Mouse (Mus musculus): ENCODE data around the gene Ankle2. TPM values are rescaled to one million over a fixed set of nuclear protein-coding genes. Genes with fewer than 3 reads are reported as not detected.

Gene Ankle2
- polyA plus RNA-seq (2015; fragmentation: Nextera tagmentation; extraction: Ambion mirVana), result 16.8 and 19.9 TPM in 2 replicates

GRCm38 (mm10) chr5:110230780-110231461, at the start of gene Ankle2:
Gene Ankle2, plus strand, starts transcription at chr5:110231004.
- Histone ChIP-seq H3K27me3 (no peaks in the 10 kb centered on the region), H3K9ac (peak within 1 kb of the TSS; percentile 94), H3K36me3 (peaks cover 21% of the 10 kb centered on the region), H3K4me3 (peak within 1 kb of the TSS; percentile 83), H3K4me1 (replicated peaks) (peaks cover 18% of the 10 kb centered on the region), H3K4me2 (peak within 1 kb of the TSS; percentile 70), H3K27ac (peak within 1 kb of the TSS; percentile 94), H3K9me3 (replicated peaks) (no peaks in the 10 kb centered on the region)
- peak; percentile 95 for ATAC-seq (replicated peaks; ENCODE audit: insufficient number of reproducible peaks, insufficient read depth, low FRiP score, low read depth)
- WGBS, result under 1% methylated on average over 81 of the region's 81 CpGs

- H3K9ac ChIP-seq, result no peak overlapping the region
- peaks cover 15% of the 10 kb centered on the region for H3K4me1 ChIP-seq (replicated peaks)
- H3K4me3 ChIP-seq, result no peak overlapping the region
- no peaks in the 10 kb centered on the region for H3K9me3 ChIP-seq (replicated peaks)
- H3K27ac ChIP-seq, result no peak overlapping the region
- H3K27me3 ChIP-seq, result no peaks in the 10 kb centered on the region
- no peak overlapping the region for H3K4me2 ChIP-seq
- WGBS, result 61% methylated on average over 5 of the region's 5 CpGs
- ATAC-seq (replicated peaks; ENCODE audit: insufficient number of reproducible peaks, insufficient read depth, low FRiP score, low read depth), result no peak
- H3K36me3 ChIP-seq, result peaks cover 44% of the 10 kb centered on the region
These were observed 49.1 kb upstream of the Ankle2 start for GRCm38 (mm10) chr5:110181716-110182115.

- no peak overlapping the region for H3K9ac ChIP-seq
- WGBS, result 85% methylated on average over 10 of the region's 10 CpGs
- peaks cover 83% of the 10 kb centered on the region for H3K36me3 ChIP-seq
- no peak overlapping the region for H3K27ac ChIP-seq
- H3K9me3 ChIP-seq (replicated peaks), result no peaks in the 10 kb centered on the region
- no peak for ATAC-seq (replicated peaks; ENCODE audit: insufficient number of reproducible peaks, insufficient read depth, low FRiP score, low read depth)
- H3K27me3 ChIP-seq, result no peaks in the 10 kb centered on the region
- H3K4me1 ChIP-seq (replicated peaks), result no peaks in the 10 kb centered on the region
- H3K4me3 ChIP-seq, result no peak overlapping the region
- no peak overlapping the region for H3K4me2 ChIP-seq
These were observed 27.5 kb upstream of the Ankle2 start for GRCm38 (mm10) chr5:110203164-110203895.

- Histone ChIP-seq H3K9ac (no peak overlapping the region), H3K36me3 (peaks cover 95% of the 10 kb centered on the region), H3K9me3 (replicated peaks) (no peaks in the 10 kb centered on the region), H3K27ac (no peak overlapping the region), H3K4me1 (replicated peaks) (no peaks in the 10 kb centered on the region), H3K27me3 (no peaks in the 10 kb centered on the region), H3K4me2 (no peak overlapping the region), H3K4me3 (no peak overlapping the region)
- no peak for ATAC-seq (replicated peaks; ENCODE audit: insufficient number of reproducible peaks, insufficient read depth, low FRiP score, low read depth)
- WGBS, result 81% methylated on average over 6 of the region's 6 CpGs
These were observed 26.0 kb upstream of the Ankle2 start for GRCm38 (mm10) chr5:110204777-110205176.

- Histone ChIP-seq H3K4me2 (no peak overlapping the region), H3K4me3 (no peak overlapping the region), H3K27me3 (no peaks in the 10 kb centered on the region), H3K9me3 (replicated peaks) (no peaks in the 10 kb centered on the region), H3K4me1 (replicated peaks) (no peaks in the 10 kb centered on the region), H3K27ac (no peak overlapping the region), H3K36me3 (peaks cover 95% of the 10 kb centered on the region), H3K9ac (no peak overlapping the region)
- 84% methylated on average over 2 of the region's 2 CpGs for WGBS
- no peak for ATAC-seq (replicated peaks; ENCODE audit: insufficient number of reproducible peaks, insufficient read depth, low FRiP score, low read depth)
These were observed 19.5 kb upstream of the Ankle2 start for GRCm38 (mm10) chr5:110211312-110211711.

GRCm38 (mm10) chr5:110216780-110217179, 14.0 kb upstream of the Ankle2 start:
- H3K4me1 ChIP-seq (replicated peaks), result no peaks in the 10 kb centered on the region
- H3K4me3 ChIP-seq, result no peak overlapping the region
- no peak for ATAC-seq (replicated peaks; ENCODE audit: insufficient number of reproducible peaks, insufficient read depth, low FRiP score, low read depth)
- H3K4me2 ChIP-seq, result no peak overlapping the region
- 89% methylated on average over 3 of the region's 3 CpGs for WGBS
- H3K27me3 ChIP-seq, result no peaks in the 10 kb centered on the region
- H3K36me3 ChIP-seq, result peaks cover 95% of the 10 kb centered on the region
- no peak overlapping the region for H3K27ac ChIP-seq
- H3K9me3 ChIP-seq (replicated peaks), result no peaks in the 10 kb centered on the region
- H3K9ac ChIP-seq, result no peak overlapping the region

GRCm38 (mm10) chr5:110220331-110220730, 10.5 kb upstream of the Ankle2 start:
- Histone ChIP-seq H3K27me3 (no peaks in the 10 kb centered on the region), H3K9me3 (replicated peaks) (no peaks in the 10 kb centered on the region), H3K4me2 (no peak overlapping the region), H3K36me3 (peaks cover 86% of the 10 kb centered on the region), H3K4me3 (no peak overlapping the region), H3K4me1 (replicated peaks) (no peaks in the 10 kb centered on the region), H3K27ac (no peak overlapping the region), H3K9ac (no peak overlapping the region)
- 89% methylated on average over 4 of the region's 4 CpGs for WGBS
- ATAC-seq (replicated peaks; ENCODE audit: insufficient number of reproducible peaks, insufficient read depth, low FRiP score, low read depth), result no peak

- Histone ChIP-seq H3K4me2 (no peak overlapping the region), H3K36me3 (peaks cover 78% of the 10 kb centered on the region)
These were observed 8.0 kb upstream of the Ankle2 start for GRCm38 (mm10) chr5:110222757-110223156.

GRCm38 (mm10) chr5:110225056-110225455, 5.7 kb upstream of the Ankle2 start:
- Histone ChIP-seq H3K4me2 (no peak overlapping the region), H3K9ac (no peak overlapping the region), H3K4me3 (no peak overlapping the region), H3K9me3 (replicated peaks) (no peaks in the 10 kb centered on the region), H3K27me3 (no peaks in the 10 kb centered on the region), H3K27ac (no peak overlapping the region), H3K36me3 (peaks cover 56% of the 10 kb centered on the region), H3K4me1 (replicated peaks) (peaks cover 3% of the 10 kb centered on the region)
- no peak for ATAC-seq (replicated peaks; ENCODE audit: insufficient number of reproducible peaks, insufficient read depth, low FRiP score, low read depth)
- 84% methylated on average over 3 of the region's 3 CpGs for WGBS

More at GRCm38 (mm10) chr5:110222757-110223156, 8.0 kb upstream of the Ankle2 start:
- Histone ChIP-seq H3K27me3 (no peaks in the 10 kb centered on the region), H3K9me3 (replicated peaks) (no peaks in the 10 kb centered on the region), H3K4me1 (replicated peaks) (no peaks in the 10 kb centered on the region), H3K4me3 (no peak overlapping the region), H3K9ac (no peak overlapping the region), H3K27ac (no peak overlapping the region)
- 82% methylated on average over 6 of the region's 6 CpGs for WGBS
- ATAC-seq (replicated peaks; ENCODE audit: insufficient number of reproducible peaks, insufficient read depth, low FRiP score, low read depth), result no peak

- H3K9ac ChIP-seq, result no peak overlapping the region
- no peak for ATAC-seq (replicated peaks; ENCODE audit: insufficient number of reproducible peaks, insufficient read depth, low FRiP score, low read depth)
These were observed 3.4 kb upstream of the Ankle2 start for GRCm38 (mm10) chr5:110227336-110227883.

GRCm38 (mm10) chr5:110230401-110230779, 414 bp upstream of the Ankle2 start:
- H3K27me3 ChIP-seq, result no peaks in the 10 kb centered on the region
- H3K27ac ChIP-seq, result peak overlapping the region; percentile 94
- no peaks in the 10 kb centered on the region for H3K9me3 ChIP-seq (replicated peaks)
- H3K4me3 ChIP-seq, result peak overlapping the region; percentile 83
- WGBS, result 6% methylated on average over 8 of the region's 8 CpGs
- H3K4me1 ChIP-seq (replicated peaks), result peaks cover 18% of the 10 kb centered on the region
- peak overlapping the region; percentile 94 for H3K9ac ChIP-seq
- peaks cover 23% of the 10 kb centered on the region; the same call in 1 of the 2 replicates for H3K36me3 ChIP-seq
- ATAC-seq (replicated peaks; ENCODE audit: insufficient number of reproducible peaks, insufficient read depth, low FRiP score, low read depth), result no peak
- peak overlapping the region; percentile 70 for H3K4me2 ChIP-seq

More at GRCm38 (mm10) chr5:110227336-110227883, 3.4 kb upstream of the Ankle2 start:
- Histone ChIP-seq H3K4me1 (replicated peaks) (peaks cover 14% of the 10 kb centered on the region), H3K27me3 (no peaks in the 10 kb centered on the region), H3K4me2 (no peak overlapping the region), H3K27ac (no peak overlapping the region), H3K9me3 (replicated peaks) (no peaks in the 10 kb centered on the region), H3K36me3 (peaks cover 33% of the 10 kb centered on the region), H3K4me3 (no peak overlapping the region)
- 35% methylated on average over 1 of the region's 1 CpGs for WGBS

Measured in heart, embryonic 15.5 days (tissue).